Mouse (Mus musculus): ENCODE data around the gene Lbhd1.

GRCm38 (mm10) chr19:8852236-8852928 lies 31.1 kb upstream of the Lbhd1 start:
- TF ChIP-seq POLR2A (IDR thresholded peaks at IDR 0.05; ENCODE audit: insufficient read depth, low read length) (no peak), CTCF (IDR thresholded peaks at IDR 0.05; ENCODE audit: low read depth, low read length) (no peak), EP300 (IDR thresholded peaks at IDR 0.05; ENCODE audit: insufficient read depth, low read depth, low read length) (no peak)
